Mouse (Mus musculus) CH12.LX (cell line): ENCODE measurements at regions not wholly inside any gene's neighbourhood (a gene's known extent, or its start where the extent isn't known, plus 50 kb on each side); places are given as distances from the start of the nearest gene placed in this dataset.

Experiments
- DNase-seq: peaks from one replicate; pipeline ENCODE4 v3.0.0-alpha.2; 2013; ENCODE audit errors: extremely low read depth
- H3K27ac ChIP-seq: 2 replicates; pipeline ENCODE4 v1.5.1; 2012; ENCODE audit warnings: low read depth, mild to moderate bottlenecking, control low read depth, moderate library complexity; ENCODE audit not compliant: insufficient read depth
- H3K27me3 ChIP-seq: replicated peaks from 2 replicates; pipeline ENCODE3; 2012; ENCODE audit warnings: inconsistent platforms
- H3K36me3 ChIP-seq, 2 experiments: replicated peaks in 1 of 2; 2 replicates each; pipeline versions ENCODE3 to v1.6.1; 2012; ENCODE audit warnings: inconsistent platforms in 1 of 2, low read length in 1 of 2, mild to moderate bottlenecking in 1 of 2, mixed read lengths in 1 of 2, moderate library complexity in 1 of 2; ENCODE audit not compliant: control insufficient read depth in 1 of 2, insufficient read depth in 1 of 2
- H3K4me1 ChIP-seq, 2 experiments: 2 replicates each; pipeline ENCODE4 v1.6.1; 2012; ENCODE audit warnings: inconsistent platforms in 1 of 2, moderate library complexity in 1 of 2; ENCODE audit not compliant: insufficient read depth in 2 of 2, control insufficient read depth in 1 of 2
- H3K4me2 ChIP-seq: 2 replicates; pipeline ENCODE4 v1.6.1; 2012; ENCODE audit warnings: low read depth, mild to moderate bottlenecking, control low read depth; ENCODE audit not compliant: poor library complexity, insufficient read depth, severe bottlenecking
- H3K4me3 ChIP-seq, 3 experiments: fragments of 150-350 bp in 1 of 3; sonication (generic) in 1 of 3; replicated peaks in 1 of 3; 2 replicates each; pipeline versions ENCODE3 to v1.5.1; 2011 to 2012; ENCODE audit warnings: low read depth in 2 of 3, low read length in 2 of 3, mild to moderate bottlenecking in 2 of 3, moderate library complexity in 2 of 3, control low read depth in 1 of 3, improper control_type of control experiment in 1 of 3, inconsistent platforms in 1 of 3, mixed read lengths in 1 of 3; ENCODE audit not compliant: poor library complexity in 1 of 3
- H3K79me2 ChIP-seq: replicated peaks from 2 replicates; pipeline ENCODE4 v1.6.1; 2012; ENCODE audit warnings: mild to moderate bottlenecking, moderate library complexity; ENCODE audit not compliant: control insufficient read depth, poor library complexity, insufficient read depth, severe bottlenecking; ENCODE audit errors: extremely low read depth
- H3K9ac ChIP-seq: 2 replicates; pipeline ENCODE4 v1.6.1; 2012; ENCODE audit warnings: low read depth, mild to moderate bottlenecking, control low read depth, moderate library complexity; ENCODE audit not compliant: insufficient read depth
- H3K9me3 ChIP-seq: replicated peaks from 2 replicates; pipeline ENCODE3; 2012; ENCODE audit warnings: low read length, inconsistent platforms, mixed read lengths
- BHLHE40 ChIP-seq: IDR thresholded peaks from 2 replicates; pipeline ENCODE4 v1.6.1; 2011; ENCODE audit warnings: mild to moderate bottlenecking, low read depth, low read length, improper control_type of control experiment
- E2F4 ChIP-seq: IDR thresholded peaks from 2 replicates; pipeline ENCODE4 v1.6.1; 2011; ENCODE audit warnings: low read depth, low read length, improper control_type of control experiment; ENCODE audit not compliant: insufficient replicate concordance
- ELF1 ChIP-seq: IDR thresholded peaks from 2 replicates; pipeline ENCODE4 v1.6.1; 2014; ENCODE audit warnings: low read depth, mild to moderate bottlenecking, inconsistent platforms, low read length, improper control_type of control experiment
- EP300 ChIP-seq: IDR thresholded peaks from 2 replicates; pipeline ENCODE4 v1.6.1; 2011; ENCODE audit warnings: low read length, improper control_type of control experiment
- GABPA ChIP-seq: IDR thresholded peaks from 2 replicates; pipeline ENCODE4 v1.6.1; 2012; ENCODE audit warnings: low read depth, low read length, improper control_type of control experiment, inconsistent platforms; ENCODE audit not compliant: insufficient replicate concordance
- IRF4 ChIP-seq: IDR thresholded peaks from 2 replicates; pipeline ENCODE4 v1.6.1; 2014; ENCODE audit warnings: low read depth, mild to moderate bottlenecking, inconsistent platforms, low read length, improper control_type of control experiment
- MAZ ChIP-seq: IDR thresholded peaks from 2 replicates; pipeline ENCODE4 v1.6.1; 2012; ENCODE audit warnings: low read depth, mild to moderate bottlenecking, inconsistent platforms, low read length, improper control_type of control experiment, moderate library complexity
- MEF2A ChIP-seq: IDR thresholded peaks from 2 replicates; pipeline ENCODE4 v1.6.1; 2014; ENCODE audit warnings: low read depth, mild to moderate bottlenecking, inconsistent platforms, low read length, improper control_type of control experiment, borderline replicate concordance
- POLR2A ChIP-seq: IDR thresholded peaks from 2 replicates; pipeline ENCODE4 v1.6.1; 2011; ENCODE audit warnings: low read depth, mild to moderate bottlenecking, improper control_type of control experiment, low read length
- POLR2AphosphoS2 ChIP-seq: IDR thresholded peaks from 2 replicates; pipeline ENCODE4 v1.6.1; 2011; ENCODE audit warnings: low read depth, low read length, improper control_type of control experiment
- RCOR1 ChIP-seq: conservative IDR thresholded peaks from 2 replicates; pipeline ENCODE4 v1.6.1; 2012; ENCODE audit warnings: low read depth, mild to moderate bottlenecking, inconsistent platforms, low read length, improper control_type of control experiment
- SIN3A ChIP-seq: IDR thresholded peaks from 2 replicates; pipeline ENCODE4 v1.6.1; 2012; ENCODE audit warnings: low read length, improper control_type of control experiment, inconsistent platforms
- TBP ChIP-seq: conservative IDR thresholded peaks from 2 replicates; pipeline ENCODE4 v1.6.1; 2011; ENCODE audit warnings: low read depth, low read length, improper control_type of control experiment
- UBTF ChIP-seq: IDR thresholded peaks from 2 replicates; pipeline ENCODE4 v1.6.1; 2012; ENCODE audit warnings: low read depth, mild to moderate bottlenecking, inconsistent platforms, low read length, improper control_type of control experiment, moderate library complexity
- USF1 ChIP-seq: IDR thresholded peaks from 2 replicates; pipeline ENCODE4 v1.6.1; 2014; ENCODE audit warnings: low read depth, mild to moderate bottlenecking, inconsistent platforms, low read length, improper control_type of control experiment
- USF2 ChIP-seq: conservative IDR thresholded peaks from 2 replicates; pipeline ENCODE4 v1.6.1; 2011; ENCODE audit warnings: low read depth, low read length, improper control_type of control experiment
- ZKSCAN1 ChIP-seq: IDR thresholded peaks from 2 replicates; pipeline ENCODE4 v1.6.1; 2012; ENCODE audit warnings: low read depth, inconsistent platforms, low read length, improper control_type of control experiment, borderline replicate concordance
- ZNF384 ChIP-seq: IDR thresholded peaks from 2 replicates; pipeline ENCODE4 v1.6.1; 2012; ENCODE audit warnings: low read depth, low read length, improper control_type of control experiment, inconsistent platforms
- dilution Hi-C: fragments of 300-500 bp; cut with MboI; formaldehyde crosslinking; loops from 2 replicates; pipeline ENCODE4 v1.14.3; 2020; ENCODE audit warnings: low sequenced_read_pairs; ENCODE audit not compliant: extremely low pct_unique_long_range_greater_than_20kb, extremely low pct_ligation_motif_present
- in situ Hi-C: fragments of 300-500 bp; cut with MboI; formaldehyde crosslinking; loops from 3 replicates; pipeline ENCODE4 v1.14.3; 2019; ENCODE audit warnings: low sequenced_read_pairs, low pct_ligation_motif_present, low pct_unique_long_range_greater_than_20kb, mixed read lengths

DNA sequence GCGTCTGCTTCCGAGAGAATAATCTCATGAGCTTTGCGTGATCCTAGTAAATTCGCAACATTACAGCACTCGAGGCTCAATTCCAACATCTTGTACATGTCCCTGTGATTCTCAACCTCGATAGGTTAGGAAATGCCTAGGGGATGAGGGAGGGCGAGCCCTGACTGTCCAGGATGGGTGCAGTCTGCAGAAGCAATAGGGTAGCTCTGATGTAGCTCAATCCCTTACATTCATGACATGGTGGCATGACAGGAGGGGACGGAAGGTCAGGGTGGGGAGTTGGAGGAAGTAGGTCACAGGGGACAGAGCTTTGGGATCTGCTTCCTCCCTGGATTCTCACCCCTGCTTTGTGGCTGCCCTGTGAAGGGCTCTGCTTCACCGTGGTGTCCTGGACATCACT, 373.3 kb downstream of the Adam3 start:
- H3K27ac ChIP-seq, result no peak overlapping the region
- TF ChIP-seq USF1 (no peak), E2F4 (no peak), GABPA (no peak), RCOR1 (no peak)
- TF ChIP-seq, all 38 proteins: peak for 0
- Histone ChIP-seq H3K4me2 (no peak overlapping the region), H3K4me3 (no peak overlapping the region), H3K79me2 (no peaks in the 10 kb centered on the region), H3K9me3 (peaks cover 4% of the 10 kb centered on the region), H3K27me3 (no peaks in the 10 kb centered on the region), H3K9ac (no peak overlapping the region), H3K36me3 (no peaks in the 10 kb centered on the region), H3K4me1 (0 out of 4 replicates have a peak, but pooled peaks cover 0 to 2% of the 10 kb centered on the region in 2 experiments)
- no peak for DNase-seq
- dilution Hi-C loops (no loop called here), in situ Hi-C loops (no loop called here)

DNA sequence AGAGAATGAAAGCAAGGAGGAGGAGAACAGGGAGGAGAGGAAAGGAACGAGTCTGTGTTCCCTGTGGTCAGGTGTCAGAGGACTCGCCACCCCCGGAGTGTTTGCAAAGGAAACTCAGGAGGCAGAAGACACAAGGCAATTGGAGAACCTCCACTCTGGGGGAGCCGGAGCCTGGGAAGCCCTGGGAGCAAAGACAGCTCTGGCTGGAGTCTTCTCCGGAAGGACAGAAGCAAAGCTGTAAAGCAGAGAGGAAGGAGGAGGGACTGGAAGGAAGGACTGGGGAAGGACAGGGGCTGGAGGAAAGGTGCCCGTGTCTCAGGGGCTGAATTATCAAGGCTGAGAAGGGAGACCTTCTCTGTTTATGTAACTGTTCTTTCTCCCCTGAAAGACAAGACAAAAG, 373.9 kb downstream of the Adam3 start:
- Histone ChIP-seq H3K4me1 (0 out of 4 replicates have a peak, but pooled peaks cover 0 to under 1% of the 10 kb centered on the region in 2 experiments), H3K79me2 (no peaks in the 10 kb centered on the region), H3K4me3 (no peak overlapping the region), H3K27me3 (no peaks in the 10 kb centered on the region), H3K9me3 (peaks cover 4% of the 10 kb centered on the region), H3K27ac (no peak overlapping the region)
- in situ Hi-C loops, result no loop called here
- dilution Hi-C loops, result no loop called here
- no peak for DNase-seq
- TF ChIP-seq USF1 (no peak), USF2 (no peak), MEF2A (no peak), POLR2AphosphoS2 (no peak), ZNF384 (no peak), IRF4 (no peak), MAZ (no peak), BHLHE40 (no peak), ZKSCAN1 (no peak), SIN3A (no peak), UBTF (no peak), TBP (no peak), ELF1 (no peak), EP300 (no peak), POLR2A (no peak)
- TF ChIP-seq, all 38 proteins: peak for 0
- no peak overlapping the region for H3K9ac ChIP-seq
- H3K4me2 ChIP-seq, result no peak overlapping the region
- H3K36me3 ChIP-seq, result no peaks in the 10 kb centered on the region
